In genomic region chr7:132679117-132679516, GRCm38 (mm10) we compare ENCODE assay signal across 15 mouse cellular contexts.
DNase-seq lines count a peak whose midpoint lies in the region; ATAC-seq and TF ChIP-seq lines count a peak whose summit lies in the region.
"Had no signal": no experiment of that assay in that cellular context is flagged by ENCODE, and none has a peak within 500 bp of the region (broad histone marks: within the 10 kb centered on the region; RNA-seq: fewer than 3 reads in every experiment).

No protein-coding gene starts in this region.

- peak; percentile 23; the same call in 1 of the 2 replicates for ATAC-seq in megakaryocyte-erythroid progenitor cell, adult 5-6 weeks (replicated peaks; ENCODE audit: low FRiP score, low TSS enrichment, poor library complexity, severe bottlenecking)
- no peak for ATAC-seq in CD4-positive, CD25-positive, alpha-beta regulatory T cell, adult 4 months
- ATAC-seq: activated CD4-positive, CD25-positive, alpha-beta regulatory T cell, adult 4 months; midbrain, embryonic 16.5 days had no signal

- no peak overlapping the region for H3K4me3 ChIP-seq in layer of hippocampus, adult 2 months
- H3K4me3 ChIP-seq: kidney, embryonic 15.5 days; lung, embryonic 15.5 days had no signal

- TF ChIP-seq CTCF in layer of hippocampus, adult 2 months (conservative IDR thresholded peaks at IDR 0.05), result no peak

- peak overlapping the region; percentile 85 for H3K27ac ChIP-seq in layer of hippocampus, adult 2 months
- H3K27ac ChIP-seq: kidney, embryonic 15.5 days; lung, embryonic 15.5 days; stomach, postnatal 0 days had no signal

- DNase-seq in layer of hippocampus, adult 2 months (ENCODE audit: low spot score in 2 of 2), result peak in 1 of 2 experiments; percentile 39
- no peak for DNase-seq in layer of hippocampus, adult 9-10 months (ENCODE audit: low spot score)
- DNase-seq in cerebellum, adult 11 months, result peak; percentile 92
- DNase-seq in cerebellum, adult 9-11 months, result peak; percentile 97
- DNase-seq in kidney, adult 9 months, result no peak
- DNase-seq: gastrocnemius, postnatal 10 days; heart, postnatal 4 days; right cerebral cortex, postnatal 14 days had no signal

Comparison
In these comparisons a context has a peak if more than half of its experiments do, and no peak if none do; other contexts are left out.
1. DNase-seq: peak in cerebellum, adult 11 months (single experiment) and cerebellum, adult 9-11 months (single experiment); none in layer of hippocampus, adult 9-10 months (single experiment) and kidney, adult 9 months (single experiment).